Mouse (Mus musculus): Measurements from ENCODE around the gene Ahnak. TPM values are rescaled to one million over a fixed set of nuclear protein-coding genes. Genes with fewer than 3 reads are reported as not detected.

Ahnak gene
- total RNA-seq, 1 experiment from 2014 or later, result 193 TPM

GRCm38 (mm10) chr19:9055703-9056355 lies 66.7 kb downstream of the Ahnak start:
- no peak for ATAC-seq (ENCODE audit: extremely low read depth, insufficient number of reproducible peaks, low FRiP score, poor library complexity, severe bottlenecking)

- no peak for ATAC-seq (ENCODE audit: extremely low read depth, insufficient number of reproducible peaks, low FRiP score, poor library complexity, severe bottlenecking)
Measured at GRCm38 (mm10) chr19:9057679-9058078, 68.6 kb downstream of the Ahnak start.

GRCm38 (mm10) chr19:9058331-9058884 lies 69.3 kb downstream of the Ahnak start:
- ATAC-seq (ENCODE audit: extremely low read depth, insufficient number of reproducible peaks, low FRiP score, poor library complexity, severe bottlenecking), result no peak

GRCm38 (mm10) chr19:9058944-9059343 lies 69.9 kb downstream of the Ahnak start:
- ATAC-seq (ENCODE audit: extremely low read depth, insufficient number of reproducible peaks, low FRiP score, poor library complexity, severe bottlenecking), result no peak

DNA sequence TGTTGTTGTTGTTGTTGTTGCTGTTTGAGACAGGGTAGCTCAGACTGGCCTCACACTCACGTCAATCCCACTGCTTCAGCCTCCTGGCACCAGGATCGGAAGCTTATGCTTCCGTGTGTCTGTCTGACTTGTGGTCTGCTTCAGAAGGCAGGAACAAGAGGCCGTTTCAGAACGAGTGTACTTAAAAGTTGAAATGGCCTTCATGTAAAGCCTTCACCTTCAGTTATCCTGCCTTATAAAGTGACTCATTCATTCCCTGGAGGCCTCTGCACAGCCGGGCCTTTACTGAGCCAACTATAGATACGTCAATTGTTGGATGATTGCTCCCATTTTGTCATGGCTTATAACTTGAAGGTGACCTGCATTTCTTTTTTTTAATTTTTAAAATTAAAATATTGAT lies 70.3 kb downstream of the Ahnak start:
- ATAC-seq (ENCODE audit: extremely low read depth, insufficient number of reproducible peaks, low FRiP score, poor library complexity, severe bottlenecking), result no peak

DNA sequence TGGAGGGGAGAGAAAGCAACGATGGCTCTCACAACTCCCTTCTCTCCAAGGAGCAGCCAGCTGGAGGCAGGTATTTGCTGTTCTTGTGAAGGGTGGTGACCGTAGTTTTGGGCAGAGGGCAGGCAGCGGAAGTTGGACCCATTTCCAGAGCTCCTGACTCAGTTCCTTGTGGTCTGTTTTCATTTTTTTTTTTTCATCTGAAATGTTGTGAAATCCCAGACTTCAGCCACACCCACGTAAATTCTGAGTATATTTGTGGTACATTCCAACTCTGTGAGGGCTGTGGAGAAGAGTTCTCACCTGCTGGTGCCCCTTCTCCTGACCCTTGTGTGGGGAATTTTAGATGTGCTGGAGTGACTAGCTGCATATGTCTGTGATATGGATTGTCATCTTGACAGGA lies 71.0 kb downstream of the Ahnak start:
- no peak for ATAC-seq (ENCODE audit: extremely low read depth, insufficient number of reproducible peaks, low FRiP score, poor library complexity, severe bottlenecking)

- no peak for ATAC-seq (ENCODE audit: extremely low read depth, insufficient number of reproducible peaks, low FRiP score, poor library complexity, severe bottlenecking)
Measured at GRCm38 (mm10) chr19:9061221-9061893, 72.3 kb downstream of the Ahnak start.

GRCm38 (mm10) chr19:9062822-9063221 lies 73.7 kb downstream of the Ahnak start:
- ATAC-seq (ENCODE audit: extremely low read depth, insufficient number of reproducible peaks, low FRiP score, poor library complexity, severe bottlenecking), result no peak

- no peak for ATAC-seq (ENCODE audit: extremely low read depth, insufficient number of reproducible peaks, low FRiP score, poor library complexity, severe bottlenecking)
Measured at GRCm38 (mm10) chr19:9063831-9064230, 74.7 kb downstream of the Ahnak start.

GRCm38 (mm10) chr19:9065621-9066561 lies 76.8 kb downstream of the Ahnak start:
- ATAC-seq (ENCODE audit: extremely low read depth, insufficient number of reproducible peaks, low FRiP score, poor library complexity, severe bottlenecking), result peak; percentile 27

DNA sequence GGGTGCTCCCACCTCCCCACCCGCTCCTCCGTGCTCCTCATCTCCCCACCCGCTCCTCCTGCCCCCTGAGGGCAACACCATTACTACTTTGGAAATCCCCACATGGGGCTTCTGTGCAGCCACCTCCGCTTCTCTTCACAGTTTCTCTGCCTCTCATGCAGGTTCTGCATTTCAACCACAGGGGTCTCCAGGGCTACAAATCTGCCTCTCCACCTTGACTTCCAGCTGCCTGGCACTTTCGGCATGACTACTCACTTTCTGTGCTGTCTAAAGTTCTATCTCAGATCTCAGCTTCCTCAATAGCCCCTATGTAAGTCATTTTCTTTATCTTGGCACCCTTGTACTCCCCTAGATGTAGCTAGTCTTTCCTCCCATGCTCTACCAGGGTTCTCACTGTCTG lies 78.2 kb downstream of the Ahnak start:
- ATAC-seq (ENCODE audit: extremely low read depth, insufficient number of reproducible peaks, low FRiP score, poor library complexity, severe bottlenecking), result peak; percentile 57

GRCm38 (mm10) chr19:9069687-9070307 lies 80.7 kb downstream of the Ahnak start:
- no peak for ATAC-seq (ENCODE audit: extremely low read depth, insufficient number of reproducible peaks, low FRiP score, poor library complexity, severe bottlenecking)

GRCm38 (mm10) chr19:9070316-9070715 lies 81.2 kb downstream of the Ahnak start:
- ATAC-seq (ENCODE audit: extremely low read depth, insufficient number of reproducible peaks, low FRiP score, poor library complexity, severe bottlenecking), result no peak

- ATAC-seq (ENCODE audit: extremely low read depth, insufficient number of reproducible peaks, low FRiP score, poor library complexity, severe bottlenecking), result peak; percentile 23; the same call in 1 of the 2 replicates
Measured at GRCm38 (mm10) chr19:9071456-9072156, 82.5 kb downstream of the Ahnak start.

DNA sequence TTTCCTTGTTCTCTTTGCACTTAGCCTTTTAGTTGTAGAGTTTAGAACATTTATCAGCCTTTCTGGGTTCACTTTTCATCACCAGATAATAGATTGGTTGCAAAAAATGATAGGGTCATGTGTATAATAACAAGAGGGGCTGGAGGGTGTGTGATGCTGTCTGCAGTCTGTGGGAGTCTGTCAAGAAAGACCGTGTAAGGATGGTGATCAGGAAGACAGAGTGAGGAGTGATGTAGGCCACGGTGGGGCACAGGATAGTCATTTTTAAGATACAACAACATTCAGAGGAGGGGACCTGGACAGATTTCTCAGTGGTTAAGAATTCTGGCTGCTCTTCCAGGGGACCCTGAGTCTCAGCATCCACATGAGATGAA lies 83.1 kb downstream of the Ahnak start:
- ATAC-seq (ENCODE audit: extremely low read depth, insufficient number of reproducible peaks, low FRiP score, poor library complexity, severe bottlenecking), result no peak

DNA sequence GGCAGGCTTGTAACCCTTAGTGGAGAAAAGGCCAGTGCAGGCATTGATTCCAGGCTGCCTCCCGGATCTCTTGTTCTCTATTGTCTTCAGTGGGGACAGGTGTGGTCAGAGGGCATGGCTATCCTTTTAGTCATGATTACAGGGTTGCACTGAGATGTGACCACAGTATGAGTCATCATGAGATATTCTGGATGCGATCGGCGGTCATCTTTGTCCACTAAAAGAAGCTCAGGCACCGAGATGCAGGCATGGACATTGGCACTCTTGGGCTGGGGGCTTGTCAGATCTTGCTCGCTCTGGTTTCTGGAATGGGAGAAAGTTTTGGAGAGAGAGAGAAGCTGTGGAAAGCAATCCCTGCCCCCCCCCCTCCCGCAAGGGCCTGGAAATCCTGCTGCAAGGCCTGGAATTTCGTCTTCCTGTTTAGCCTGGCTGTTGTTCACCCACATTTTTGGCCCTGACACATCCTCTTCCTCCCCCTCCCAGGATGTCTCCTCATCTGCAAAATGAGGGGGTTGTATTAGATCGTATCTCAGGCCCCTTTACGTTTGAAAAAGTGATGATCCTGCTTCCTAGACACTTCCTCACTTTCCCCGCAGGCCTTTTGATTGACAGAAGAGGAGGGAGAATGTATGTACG lies 84.8 kb downstream of the Ahnak start:
- ATAC-seq (ENCODE audit: extremely low read depth, insufficient number of reproducible peaks, low FRiP score, poor library complexity, severe bottlenecking), result no peak

DNA sequence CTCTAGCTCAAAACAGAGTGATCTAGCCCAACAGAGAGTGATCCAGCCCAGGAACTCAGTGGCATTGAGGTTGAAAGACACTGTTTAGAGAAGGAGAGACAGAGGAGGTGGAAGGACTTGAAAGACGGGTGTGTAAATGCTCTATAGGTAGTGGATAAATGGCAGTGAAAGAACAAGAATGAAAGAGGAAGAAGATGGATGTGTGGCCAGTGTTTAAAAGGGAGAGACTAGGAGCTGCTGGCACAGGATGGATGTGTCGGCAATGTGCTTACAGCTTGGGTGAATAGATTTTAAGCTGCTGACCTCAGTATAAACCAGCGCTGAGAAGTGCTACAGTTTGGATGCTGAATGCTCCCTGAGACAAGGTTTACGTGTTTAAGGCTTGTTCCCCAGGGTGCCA lies 85.3 kb downstream of the Ahnak start:
- ATAC-seq (ENCODE audit: extremely low read depth, insufficient number of reproducible peaks, low FRiP score, poor library complexity, severe bottlenecking), result no peak

GRCm38 (mm10) chr19:9075558-9075957 lies 86.5 kb downstream of the Ahnak start:
- ATAC-seq (ENCODE audit: extremely low read depth, insufficient number of reproducible peaks, low FRiP score, poor library complexity, severe bottlenecking), result no peak

All from neutrophil, adult 5-6 weeks (primary cell).